Mouse (Mus musculus) stomach, postnatal 0 days (tissue): ENCODE measurements around the gene Grasp.

Source experiments
- CTCF ChIP-seq: IDR thresholded peaks from 2 replicates; pipeline ENCODE4 v1.5.1; 2016; ENCODE audit warnings: antibody characterized with exemption, low read depth, mild to moderate bottlenecking, moderate library complexity
- EP300 ChIP-seq: optimal IDR thresholded peaks from 2 replicates; pipeline ENCODE3; 2016; ENCODE audit warnings: antibody characterized with exemption

DNA sequence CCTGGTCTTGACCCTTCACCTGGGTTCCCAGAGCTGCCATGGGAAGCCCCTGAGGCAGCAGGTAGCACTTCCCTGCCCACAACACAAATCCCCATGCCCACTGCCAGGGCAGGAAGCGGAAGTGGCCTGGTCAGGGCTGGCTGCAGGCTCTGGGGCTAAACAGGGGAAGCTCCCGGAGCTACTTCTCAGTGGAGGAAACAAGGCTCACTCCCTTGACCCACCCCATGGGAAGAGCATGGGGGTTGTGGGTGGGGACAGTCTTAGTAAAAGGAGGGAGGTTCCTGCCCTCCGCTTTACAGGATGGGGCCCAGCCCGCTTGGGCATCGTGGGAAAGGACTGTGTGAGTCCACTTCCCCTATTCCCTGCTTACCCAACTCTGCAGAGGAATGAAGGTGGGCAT is 38.5 kb downstream of the Grasp start:
- no peak for TF ChIP-seq CTCF
- TF ChIP-seq EP300, result no peak
